ENCODE assay signal across 8 mouse cellular contexts in genomic region chr9:107551890-107552355, GRCm38 (mm10). TPM values are rescaled to one million over a fixed set of nuclear protein-coding genes. Genes with fewer than 3 reads are reported as not detected.
DNase-seq lines count a peak whose midpoint lies in the region; ATAC-seq and TF ChIP-seq lines count a peak whose summit lies in the region.

No protein-coding gene starts in this region.

- 36% methylated on average over 8 of the region's 8 CpGs for WGBS in heart, adult 2 months
- 7% methylated on average over 8 of the region's 8 CpGs for WGBS in limb, embryonic 15.5 days
- 11% methylated on average over 8 of the region's 8 CpGs for WGBS in stomach, postnatal 0 days

- TF ChIP-seq EP300 in heart, adult 2 months (IDR thresholded peaks at IDR 0.05; ENCODE audit: insufficient read depth, low read depth, low read length): no peak
- TF ChIP-seq EP300 in stomach, postnatal 0 days (optimal IDR thresholded peaks at IDR 0.05): no peak

- no peak for TF ChIP-seq CTCF in heart, adult 2 months (IDR thresholded peaks at IDR 0.05)
- TF ChIP-seq CTCF in testis, adult 2 months (IDR thresholded peaks at IDR 0.05; ENCODE audit: control insufficient read depth, insufficient read depth, insufficient replicate concordance, low read depth, low read length): no peak
- no peak for TF ChIP-seq CTCF in stomach, postnatal 0 days (IDR thresholded peaks at IDR 0.05; ENCODE audit: low read depth)

- no peaks in the 10 kb centered on the region for H3K27me3 ChIP-seq in heart, adult 2 months (ENCODE audit: control insufficient read depth, insufficient read depth, low read length)
- no peaks in the 10 kb centered on the region for H3K27me3 ChIP-seq in testis, adult 2 months (ENCODE audit: control insufficient read depth, insufficient read depth, low read length)
- H3K27me3 ChIP-seq in limb, embryonic 15.5 days: no peaks in the 10 kb centered on the region
- H3K27me3 ChIP-seq in stomach, postnatal 0 days (ENCODE audit: control insufficient read depth, insufficient read depth, low read length): no peaks in the 10 kb centered on the region

- H3K9me3 ChIP-seq in limb, embryonic 15.5 days: no peaks in the 10 kb centered on the region
- H3K9me3 ChIP-seq in stomach, postnatal 0 days (ENCODE audit: control insufficient read depth, low read length): no peaks in the 10 kb centered on the region

- ATAC-seq in limb, embryonic 15.5 days (ENCODE audit: insufficient number of reproducible peaks, low FRiP score, low TSS enrichment, low read depth): no peak
- no peak for ATAC-seq in stomach, postnatal 0 days (ENCODE audit: low FRiP score, low TSS enrichment)
- no peak for ATAC-seq in megakaryocyte progenitor cell, adult 5-6 weeks (replicated peaks; ENCODE audit: poor library complexity)

- peaks cover 17% of the 10 kb centered on the region for H3K4me1 ChIP-seq in heart, adult 2 months (ENCODE audit: control insufficient read depth, insufficient read depth, low read length)
- peaks cover 13% of the 10 kb centered on the region for H3K4me1 ChIP-seq in testis, adult 2 months (ENCODE audit: control insufficient read depth, insufficient read depth, low read length)
- H3K4me1 ChIP-seq in limb, embryonic 15.5 days: peaks cover 72% of the 10 kb centered on the region
- H3K4me1 ChIP-seq in stomach, postnatal 0 days (replicated peaks; ENCODE audit: control insufficient read depth, insufficient read depth): peaks cover 24% of the 10 kb centered on the region

- H3K27ac ChIP-seq in heart, adult 2 months: peak overlapping the region; percentile 59
- H3K27ac ChIP-seq in testis, adult 2 months (ENCODE audit: control insufficient read depth, insufficient read depth, low read depth, low read length): peak overlapping the region; percentile 73
- H3K27ac ChIP-seq in limb, embryonic 15.5 days: peak overlapping the region; percentile 97
- H3K27ac ChIP-seq in stomach, postnatal 0 days (replicated peaks): peak overlapping the region; percentile 69

- H3K9ac ChIP-seq in heart, adult 2 months (ENCODE audit: low read depth, low read length): peak overlapping the region; percentile 86
- peak overlapping the region; percentile 55 for H3K9ac ChIP-seq in limb, embryonic 15.5 days
- peak overlapping the region; percentile 59 for H3K9ac ChIP-seq in stomach, postnatal 0 days (ENCODE audit: low read length)

- H3K4me2 ChIP-seq in limb, embryonic 15.5 days: peak overlapping the region; percentile 89
- H3K4me2 ChIP-seq in stomach, postnatal 0 days (replicated peaks; ENCODE audit: low read depth): peak overlapping the region; percentile 78

- no peak for TF ChIP-seq POLR2A in heart, adult 2 months (IDR thresholded peaks at IDR 0.05; ENCODE audit: insufficient read depth, low read depth, low read length)
- TF ChIP-seq POLR2A in testis, adult 2 months (IDR thresholded peaks at IDR 0.05; ENCODE audit: control insufficient read depth, low read depth, low read length): no peak; the same call in 1 of the 2 replicates

- peaks cover 4% of the 10 kb centered on the region; the same call in 1 of the 2 replicates for H3K36me3 ChIP-seq in heart, adult 2 months (ENCODE audit: control insufficient read depth, insufficient read depth, low read length)
- H3K36me3 ChIP-seq in testis, adult 2 months (ENCODE audit: control insufficient read depth, insufficient read depth, low read length): peaks cover 2% of the 10 kb centered on the region
- H3K36me3 ChIP-seq in limb, embryonic 15.5 days: no peaks in the 10 kb centered on the region; the same call in 1 of the 2 replicates
- H3K36me3 ChIP-seq in stomach, postnatal 0 days (ENCODE audit: control insufficient read depth, insufficient read depth, low read length): no peaks in the 10 kb centered on the region

- intact Hi-C loops in heart, adult 2 months (cut with DNase I): no loop called here
- intact Hi-C loops in heart, postnatal 14 days (cut with DNase I): no loop called here

- DNase-seq in heart, adult 2 months: no peak
- no peak for DNase-seq in heart, postnatal 14 days
- DNase-seq in testis, postnatal 10 days (ENCODE audit: low spot score): no peak
- DNase-seq in stomach, postnatal 0 days (ENCODE audit: low spot score): no peak
- no peak for DNase-seq in thymus, postnatal 10 days (ENCODE audit: low spot score in 2 of 2)

- peaks cover 3% of the 10 kb centered on the region for H3K79me2 ChIP-seq in heart, adult 2 months (replicated peaks; ENCODE audit: control insufficient read depth, insufficient read depth, low read length)

- peak overlapping the region; percentile 51 for H3K4me3 ChIP-seq in heart, adult 2 months
- H3K4me3 ChIP-seq in testis, adult 2 months (ENCODE audit: control insufficient read depth, low read depth, low read length): peak overlapping the region; percentile 88
- H3K4me3 ChIP-seq in limb, embryonic 15.5 days: peak overlapping the region; percentile 72
- peak overlapping the region; percentile 46 for H3K4me3 ChIP-seq in stomach, postnatal 0 days (ENCODE audit: low read depth, low read length)

RNA-seq across cellular contexts. Expression of gene Rassf1, which starts 0.6 kb away (rescaled TPM):
- total RNA-seq in heart, adult 2 months (2021): 10 to 100 TPM; 12.6 to 13.4 TPM
- 15.5 and 18.5 TPM in 2 replicates for polyA plus RNA-seq in heart, adult 2 months (2012; rRNA removed)
- total RNA-seq in heart, postnatal 14 days (2021): 10 to 100 TPM; 23.6 to 24.5 TPM
- polyA plus RNA-seq in testis, adult 2 months (2012; rRNA removed): 62.8 and 63.4 TPM in 2 replicates
- polyA plus RNA-seq in limb, embryonic 15.5 days (2015; fragmentation: Nextera tagmentation; extraction: Ambion mirVana): 89.7 and 95.4 TPM in 2 replicates
- polyA plus RNA-seq in stomach, postnatal 0 days (2015; fragmentation: Nextera tagmentation; extraction: Ambion mirVana): 44.2 and 46.5 TPM in 2 replicates
- total RNA-seq in megakaryocyte progenitor cell, adult 5-6 weeks (2015): 27.3 and 27.4 TPM in 2 replicates
- total RNA-seq in megakaryocyte progenitor cell, adult 5-6 weeks (2017): 35.4 and 38.8 TPM in 2 replicates

RNA-seq across cellular contexts. Expression of gene Zmynd10, which starts 4.8 kb away (rescaled TPM):
- not detected for total RNA-seq in heart, adult 2 months (2021)
- polyA plus RNA-seq in heart, adult 2 months (2012; rRNA removed): 0.64 and 1.3 TPM in 2 replicates
- total RNA-seq in heart, postnatal 14 days (2021): not detected
- polyA plus RNA-seq in testis, adult 2 months (2012; rRNA removed): 245 and 272 TPM in 2 replicates
- polyA plus RNA-seq in limb, embryonic 15.5 days (2015; fragmentation: Nextera tagmentation; extraction: Ambion mirVana): 1.0 and 1.3 TPM in 2 replicates
- polyA plus RNA-seq in stomach, postnatal 0 days (2015; fragmentation: Nextera tagmentation; extraction: Ambion mirVana): 0.94 and 0.97 TPM in 2 replicates
- 0.12 TPM in 1 of 2 replicates, not detected in the other for total RNA-seq in megakaryocyte progenitor cell, adult 5-6 weeks (2015)
- 0.33 and 0.37 TPM in 2 replicates for total RNA-seq in megakaryocyte progenitor cell, adult 5-6 weeks (2017)

RNA-seq across cellular contexts. Expression of gene Nprl2, which starts 9.9 kb away (rescaled TPM):
- total RNA-seq in heart, adult 2 months (2021): 10 to 100 TPM; 17.2 to 22.1 TPM
- polyA plus RNA-seq in heart, adult 2 months (2012; rRNA removed): 33.6 and 40.9 TPM in 2 replicates
- total RNA-seq in heart, postnatal 14 days (2021): 10 to 100 TPM; 13.6 to 17.1 TPM
- polyA plus RNA-seq in testis, adult 2 months (2012; rRNA removed): 34.7 and 40.3 TPM in 2 replicates
- polyA plus RNA-seq in limb, embryonic 15.5 days (2015; fragmentation: Nextera tagmentation; extraction: Ambion mirVana): 40.4 and 44.1 TPM in 2 replicates
- 24.8 and 24.9 TPM in 2 replicates for polyA plus RNA-seq in stomach, postnatal 0 days (2015; fragmentation: Nextera tagmentation; extraction: Ambion mirVana)
- 9.2 and 14.3 TPM in 2 replicates for total RNA-seq in megakaryocyte progenitor cell, adult 5-6 weeks (2015)
- total RNA-seq in megakaryocyte progenitor cell, adult 5-6 weeks (2017): 10.7 and 13.0 TPM in 2 replicates

RNA-seq across cellular contexts. Expression of gene Cyb561d2, which starts 9.9 kb away (rescaled TPM):
- 1 to 10 TPM; 3.2 to 4.3 TPM for total RNA-seq in heart, adult 2 months (2021)
- 10.6 and 11.0 TPM in 2 replicates for polyA plus RNA-seq in heart, adult 2 months (2012; rRNA removed)
- total RNA-seq in heart, postnatal 14 days (2021): 1 to 10 TPM; 3.4 to 4.9 TPM
- 28.3 and 29.4 TPM in 2 replicates for polyA plus RNA-seq in testis, adult 2 months (2012; rRNA removed)
- 25.9 and 26.0 TPM in 2 replicates for polyA plus RNA-seq in limb, embryonic 15.5 days (2015; fragmentation: Nextera tagmentation; extraction: Ambion mirVana)
- 26.7 and 28.2 TPM in 2 replicates for polyA plus RNA-seq in stomach, postnatal 0 days (2015; fragmentation: Nextera tagmentation; extraction: Ambion mirVana)
- 19.3 and 22.8 TPM in 2 replicates for total RNA-seq in megakaryocyte progenitor cell, adult 5-6 weeks (2015)
- total RNA-seq in megakaryocyte progenitor cell, adult 5-6 weeks (2017): 12.2 and 16.3 TPM in 2 replicates

RNA-seq across cellular contexts. Expression of gene Tusc2, which starts 11.1 kb away (rescaled TPM):
- 10 to 100 TPM; 31.7 to 39.1 TPM for total RNA-seq in heart, adult 2 months (2021)
- polyA plus RNA-seq in heart, adult 2 months (2012; rRNA removed): 45.8 and 60.4 TPM in 2 replicates
- 10 to 100 TPM; 27.5 to 27.9 TPM for total RNA-seq in heart, postnatal 14 days (2021)
- polyA plus RNA-seq in testis, adult 2 months (2012; rRNA removed): 28.4 and 31.7 TPM in 2 replicates
- polyA plus RNA-seq in limb, embryonic 15.5 days (2015; fragmentation: Nextera tagmentation; extraction: Ambion mirVana): 35.9 and 37.3 TPM in 2 replicates
- 44.9 and 48.7 TPM in 2 replicates for polyA plus RNA-seq in stomach, postnatal 0 days (2015; fragmentation: Nextera tagmentation; extraction: Ambion mirVana)
- total RNA-seq in megakaryocyte progenitor cell, adult 5-6 weeks (2015): 16.7 and 17.1 TPM in 2 replicates
- total RNA-seq in megakaryocyte progenitor cell, adult 5-6 weeks (2017): 15.2 and 15.3 TPM in 2 replicates

Comparison
In these comparisons a context has a peak if more than half of its experiments do, and no peak if none do; other contexts are left out.
1. RNA of gene Zmynd10, which starts 4.8 kb away (polyA plus RNA-seq): 245 to 272 TPM in testis, adult 2 months; 1.0 to 1.3 TPM in limb, embryonic 15.5 days, 0.64 to 1.3 TPM in heart, adult 2 months and 0.94 to 0.97 TPM in stomach, postnatal 0 days; every median in the first group is over 100 times any median in the second.
2. Peak in every context shown above with its lines, with median percentiles within 50 percentile points of each other: H3K27ac ChIP-seq, H3K4me3 ChIP-seq and H3K9ac ChIP-seq.